8 mouse cellular contexts compared by ENCODE assay signal in genomic region chr10:79767372-79768244, GRCm38 (mm10). TPM values are rescaled to one million over a fixed set of nuclear protein-coding genes. Genes with fewer than 3 reads are reported as not detected.
DNase-seq lines count a peak whose midpoint lies in the region; ATAC-seq and TF ChIP-seq lines count a peak whose summit lies in the region.

No protein-coding gene starts in this region.

- H3K79me2 ChIP-seq in macrophage (ENCODE audit: inconsistent target): peaks cover 38% of the 10 kb centered on the region

- no peak for TF ChIP-seq CTCF in hindbrain, postnatal 0 days (IDR thresholded peaks at IDR 0.05; ENCODE audit: low read depth)
- no peak for TF ChIP-seq CTCF in left cerebral cortex, adult 2 months (IDR thresholded peaks at IDR 0.05)

- peak overlapping the region; percentile 92 for H3K4me3 ChIP-seq in hindbrain, postnatal 0 days (ENCODE audit: low read length)
- peak overlapping the region; percentile 96 for H3K4me3 ChIP-seq in left cerebral cortex, adult 2 months
- H3K4me3 ChIP-seq in macrophage (ENCODE audit: inconsistent target): peak overlapping the region; percentile 49

- ATAC-seq in common myeloid progenitor, adult 5-6 weeks (replicated peaks; ENCODE audit: low read depth, poor library complexity, severe bottlenecking): peak; percentile 43
- peak; percentile 86 for ATAC-seq in hindbrain, postnatal 0 days

- peak; percentile 96 to 97 for DNase-seq in adrenal gland, adult (ENCODE audit: inconsistent age in 2 of 2, low spot score in 1 of 2)
- peak; percentile 91 for DNase-seq in gastrocnemius, adult 18-20 months (ENCODE audit: low spot score)
- DNase-seq in hindbrain, postnatal 0 days (ENCODE audit: low spot score): peak; percentile 98
- DNase-seq in left cerebral cortex, adult 2 months (ENCODE audit: extremely low spot score in 1 of 2, low spot score in 2 of 2): peak; percentile 94 to 95
- DNase-seq in right cerebral cortex, postnatal 10 days (ENCODE audit: low spot score in 2 of 2): peak; percentile 98 to 99
- no peak for DNase-seq in B cell, adult 2 months

- no peaks in the 10 kb centered on the region for H3K9me3 ChIP-seq in hindbrain, postnatal 0 days (ENCODE audit: low read length)

- H3K27ac ChIP-seq in hindbrain, postnatal 0 days: peak overlapping the region; percentile 95
- peak overlapping the region; percentile 97 for H3K27ac ChIP-seq in left cerebral cortex, adult 2 months
- peak overlapping the region; percentile 54 for H3K27ac ChIP-seq in macrophage

- WGBS in hindbrain, postnatal 0 days: 10% methylated on average over 40 of the region's 40 CpGs
- 14% methylated on average over 39 of the region's 40 CpGs for WGBS in macrophage (ENCODE audit: missing documents)

- intact Hi-C loops in left cerebral cortex, adult 2 months (cut with DNase I): loop anchor here (1.0 to 2.0 kb wide), 3 partner anchors 13 to 63 kb away; partner anchors contain the start of gene Bsg

- peak overlapping the region; percentile 93 for H3K9ac ChIP-seq in hindbrain, postnatal 0 days (replicated peaks; ENCODE audit: low read length)

- H3K4me2 ChIP-seq in hindbrain, postnatal 0 days (ENCODE audit: low read depth, low read length): peak overlapping the region; percentile 70

- H3K4me1 ChIP-seq in hindbrain, postnatal 0 days (ENCODE audit: insufficient read depth, low read length): peaks cover 17% of the 10 kb centered on the region

- no peaks in the 10 kb centered on the region for H3K27me3 ChIP-seq in hindbrain, postnatal 0 days (ENCODE audit: insufficient read depth, low read length)

- H3K36me3 ChIP-seq in hindbrain, postnatal 0 days (ENCODE audit: insufficient read depth, low read length): no peaks in the 10 kb centered on the region
- H3K36me3 ChIP-seq in macrophage (ENCODE audit: inconsistent target): no peaks in the 10 kb centered on the region

RNA-seq across cellular contexts. Expression of gene Rnf126, which starts 0.9 kb away (rescaled TPM):
- total RNA-seq in common myeloid progenitor, adult 5-6 weeks (2017): 12.9 and 21.0 TPM in 2 replicates
- 10 to 100 TPM; 49.5 to 54.5 TPM for total RNA-seq in gastrocnemius, adult 18-20 months (2021)
- 112 and 120 TPM in 2 replicates for total RNA-seq in hindbrain, postnatal 0 days (2014; rRNA removed)
- 108 and 119 TPM in 2 replicates for polyA plus RNA-seq in hindbrain, postnatal 0 days (2015; fragmentation: Nextera tagmentation; extraction: Ambion mirVana)
- 10 to 100 TPM; 93.3 to 97.5 TPM for total RNA-seq in left cerebral cortex, adult 2 months (2021)
- total RNA-seq in macrophage (2018; cell fraction: chromatin; rRNA removed): 10 to 100 TPM in 25 of 26 experiments, 1 to 10 TPM in 1; 9.5 to 76.9 (median 33.4) TPM
- total RNA-seq in macrophage (2018; cell fraction: cytosol; rRNA removed): 10 to 100 TPM; 17.6 to 33.5 (median 25.7) TPM
- 10 to 100 TPM in 25 of 26 experiments, 1 to 10 TPM in 1; 9.1 to 65.2 (median 30.7) TPM for total RNA-seq in macrophage (2018; cell fraction: nucleus; rRNA removed)
- 20.1 to 34.6 TPM (median 21.2 TPM) in 3 replicates for polyA plus RNA-seq in macrophage (2018)

RNA-seq across cellular contexts. Expression of gene Fstl3, which starts 9.5 kb away (rescaled TPM):
- total RNA-seq in common myeloid progenitor, adult 5-6 weeks (2017): 0.19 and 0.50 TPM in 2 replicates
- 1 to 10 TPM; 1.2 to 1.9 TPM for total RNA-seq in gastrocnemius, adult 18-20 months (2021)
- total RNA-seq in hindbrain, postnatal 0 days (2014; rRNA removed): 2.6 and 3.3 TPM in 2 replicates
- polyA plus RNA-seq in hindbrain, postnatal 0 days (2015; fragmentation: Nextera tagmentation; extraction: Ambion mirVana): 3.1 and 3.2 TPM in 2 replicates
- 1 to 10 TPM; 2.5 to 2.6 TPM for total RNA-seq in left cerebral cortex, adult 2 months (2021)
- under 1 TPM in 4 of 26 experiments, not detected in 22; 0.39 to 0.65 (median 0.53) TPM for total RNA-seq in macrophage (2018; cell fraction: chromatin; rRNA removed)
- total RNA-seq in macrophage (2018; cell fraction: cytosol; rRNA removed): under 1 TPM; 0.19 to 0.94 (median 0.37) TPM
- under 1 TPM in 9 of 26 experiments, not detected in 17; 0.30 to 0.61 (median 0.42) TPM for total RNA-seq in macrophage (2018; cell fraction: nucleus; rRNA removed)
- 0.12 to 0.67 TPM (median 0.47 TPM) in 3 replicates for polyA plus RNA-seq in macrophage (2018)

RNA-seq across cellular contexts. Expression of gene Fgf22, which starts 12.7 kb away (rescaled TPM):
- not detected in 2 replicates for total RNA-seq in common myeloid progenitor, adult 5-6 weeks (2017)
- total RNA-seq in gastrocnemius, adult 18-20 months (2021): not detected
- total RNA-seq in hindbrain, postnatal 0 days (2014; rRNA removed): 1.3 and 2.2 TPM in 2 replicates
- polyA plus RNA-seq in hindbrain, postnatal 0 days (2015; fragmentation: Nextera tagmentation; extraction: Ambion mirVana): 3.8 and 5.1 TPM in 2 replicates
- 1 to 10 TPM; 4.5 to 4.8 TPM for total RNA-seq in left cerebral cortex, adult 2 months (2021)
- total RNA-seq in macrophage (2018; cell fraction: chromatin; rRNA removed): not detected
- total RNA-seq in macrophage (2018; cell fraction: cytosol; rRNA removed): not detected
- not detected for total RNA-seq in macrophage (2018; cell fraction: nucleus; rRNA removed)
- not detected in 3 replicates for polyA plus RNA-seq in macrophage (2018)

RNA-seq across cellular contexts. Expression of gene Polrmt, which starts 21.2 kb away (rescaled TPM):
- 10.3 and 16.1 TPM in 2 replicates for total RNA-seq in common myeloid progenitor, adult 5-6 weeks (2017)
- total RNA-seq in gastrocnemius, adult 18-20 months (2021): 10 to 100 TPM; 31.9 to 36.7 TPM
- 30.4 and 36.5 TPM in 2 replicates for total RNA-seq in hindbrain, postnatal 0 days (2014; rRNA removed)
- polyA plus RNA-seq in hindbrain, postnatal 0 days (2015; fragmentation: Nextera tagmentation; extraction: Ambion mirVana): 29.7 and 32.6 TPM in 2 replicates
- total RNA-seq in left cerebral cortex, adult 2 months (2021): 10 to 100 TPM; 45.1 to 51.6 TPM
- 10 to 100 TPM in 24 of 26 experiments, 1 to 10 TPM in 2; 7.6 to 61.8 (median 24.3) TPM for total RNA-seq in macrophage (2018; cell fraction: chromatin; rRNA removed)
- 10 to 100 TPM in 20 of 26 experiments, 1 to 10 TPM in 6; 4.1 to 21.5 (median 14.2) TPM for total RNA-seq in macrophage (2018; cell fraction: cytosol; rRNA removed)
- 10 to 100 TPM in 20 of 26 experiments, 1 to 10 TPM in 6; 5.7 to 50.2 (median 22.8) TPM for total RNA-seq in macrophage (2018; cell fraction: nucleus; rRNA removed)
- polyA plus RNA-seq in macrophage (2018): 11.4 to 13.9 TPM (median 11.7 TPM) in 3 replicates

RNA-seq across cellular contexts. Expression of gene Prss57, which starts 23.2 kb away (rescaled TPM):
- 9.4 and 16.3 TPM in 2 replicates for total RNA-seq in common myeloid progenitor, adult 5-6 weeks (2017)
- total RNA-seq in gastrocnemius, adult 18-20 months (2021): not detected
- 0.54 and 1.8 TPM in 2 replicates for total RNA-seq in hindbrain, postnatal 0 days (2014; rRNA removed)
- polyA plus RNA-seq in hindbrain, postnatal 0 days (2015; fragmentation: Nextera tagmentation; extraction: Ambion mirVana): 0.13 and 0.33 TPM in 2 replicates
- under 1 TPM; 0.58 to 0.75 TPM for total RNA-seq in left cerebral cortex, adult 2 months (2021)
- total RNA-seq in macrophage (2018; cell fraction: chromatin; rRNA removed): not detected
- total RNA-seq in macrophage (2018; cell fraction: cytosol; rRNA removed): not detected
- not detected for total RNA-seq in macrophage (2018; cell fraction: nucleus; rRNA removed)
- polyA plus RNA-seq in macrophage (2018): not detected in 3 replicates

Comparison
In these comparisons a context has a peak if more than half of its experiments do, and no peak if none do; other contexts are left out.
1. DNase-seq: peak in adrenal gland, adult (2 of 2), gastrocnemius, adult 18-20 months (single experiment), hindbrain, postnatal 0 days (single experiment), left cerebral cortex, adult 2 months (2 of 2) and right cerebral cortex, postnatal 10 days (2 of 2); none in B cell, adult 2 months (0 of 2).
2. Peak in every context shown above with its lines, with median percentiles within 50 percentile points of each other: H3K27ac ChIP-seq and H3K4me3 ChIP-seq.